Mouse (Mus musculus): Measurements from ENCODE around the gene Cyb5r4.
"Not testable (repeated sequence)": the region's sequence is repeated elsewhere in the genome, so short reads cannot be mapped to it uniquely, and the experiment has no call there.

The Cyb5r4 gene

DNA sequence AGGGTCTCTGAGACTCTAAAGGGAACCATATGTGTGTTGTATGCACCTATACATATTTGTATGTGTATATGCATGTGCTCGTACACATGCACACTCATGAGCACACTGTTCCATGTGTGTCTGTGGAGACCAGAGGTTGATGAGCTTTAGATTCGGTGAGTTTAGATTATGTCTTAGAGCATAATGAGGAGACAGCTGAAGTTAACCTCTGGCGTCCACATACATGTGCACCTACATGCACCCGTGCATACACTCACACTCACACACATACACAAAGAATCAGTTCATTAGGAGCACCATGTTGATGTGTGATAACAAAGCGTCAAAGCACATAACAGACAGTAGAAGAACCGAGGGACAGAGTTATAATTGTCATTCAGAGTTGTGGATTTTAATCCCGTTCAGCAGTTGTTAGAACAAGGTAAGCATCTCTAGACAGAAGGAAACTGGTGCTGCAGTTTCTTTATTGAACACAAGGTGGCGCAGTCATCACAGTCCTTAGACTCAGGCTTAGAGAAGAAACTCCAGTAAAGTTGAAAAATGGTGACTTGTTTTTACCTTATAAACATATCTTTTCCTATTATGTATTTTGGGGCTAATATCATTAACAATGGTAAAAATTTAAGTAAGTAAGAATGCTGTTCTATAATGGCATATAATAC, 5.7 kb downstream of the Cyb5r4 start:
- DNase-seq: peak; percentile 64

DNA sequence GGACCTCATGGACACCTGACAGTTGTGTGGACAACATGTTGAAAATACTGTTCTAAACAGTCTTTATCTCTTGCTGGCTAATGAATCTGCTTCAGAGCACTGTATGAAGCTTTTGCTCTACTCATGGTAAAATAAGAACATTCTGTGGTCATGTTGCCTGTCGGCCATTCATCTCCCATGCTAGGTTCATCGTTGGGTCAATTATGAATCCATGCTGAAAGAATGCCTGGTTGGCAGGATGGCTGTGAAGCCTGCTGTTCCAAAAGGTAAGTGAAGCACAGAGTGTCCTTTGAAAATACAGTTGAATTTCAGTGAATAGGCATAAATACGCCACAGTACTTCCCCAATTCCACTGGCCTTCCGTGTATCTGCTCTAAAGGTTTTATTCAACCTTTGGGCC, 10.4 kb downstream of the Cyb5r4 start:
- DNase-seq: no peak

DNA sequence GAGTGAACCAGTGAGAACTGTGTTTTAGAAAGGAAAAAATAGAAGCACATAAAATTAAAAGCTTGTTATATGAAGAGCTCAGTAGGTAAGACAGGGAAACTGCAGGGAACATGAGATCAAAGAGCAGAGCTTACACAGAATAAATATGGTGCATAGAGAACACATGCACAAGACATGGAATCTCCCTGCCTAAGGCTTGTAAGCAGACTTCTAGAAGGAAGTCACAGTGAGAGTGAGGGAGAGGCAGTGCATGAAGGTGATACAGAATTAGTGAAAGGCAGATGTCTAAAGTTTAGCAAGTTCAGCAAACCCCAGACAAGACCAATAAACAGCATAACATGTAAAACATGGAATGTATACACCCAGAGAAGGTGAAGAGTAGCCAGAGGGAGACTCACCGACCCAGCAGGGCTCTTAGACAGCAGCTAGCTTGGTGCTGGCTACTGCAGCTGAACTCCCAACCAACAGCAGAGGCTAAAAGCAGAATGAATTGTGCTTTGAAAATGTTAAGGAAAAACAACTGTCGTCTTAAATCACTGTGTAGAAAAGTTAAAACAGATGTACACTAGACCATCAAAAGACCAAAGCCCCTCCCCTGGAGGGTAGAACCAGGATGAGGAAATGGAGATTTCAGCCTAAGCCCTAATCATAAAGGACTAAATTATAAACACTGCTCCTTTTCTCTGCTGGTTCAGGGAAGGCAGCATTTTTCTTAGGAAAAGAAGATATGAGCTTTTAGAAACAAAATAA, 13.2 kb downstream of the Cyb5r4 start:
- no peak for DNase-seq

DNA sequence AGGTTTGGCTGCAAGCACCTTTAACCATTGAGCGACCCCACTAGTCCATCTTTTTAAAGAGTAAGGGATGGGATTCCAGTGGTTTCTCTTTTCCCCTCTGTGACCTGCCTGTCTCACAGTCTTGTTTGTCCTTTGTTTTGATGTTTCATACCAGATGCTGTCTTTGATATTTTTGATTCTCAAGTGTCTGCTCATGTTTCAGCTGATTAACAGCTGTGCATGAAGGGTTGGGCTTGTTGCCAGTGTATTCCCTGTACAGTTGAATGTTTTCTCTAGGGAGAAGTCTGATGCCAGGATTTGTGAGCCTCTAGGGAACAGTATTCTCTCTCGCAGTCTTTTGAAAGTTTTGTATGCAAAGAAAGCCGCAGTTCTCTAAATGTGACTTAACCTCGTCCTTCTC, 27.6 kb downstream of the Cyb5r4 start:
- no peak for DNase-seq

- DNase-seq: peak; percentile 7
These were observed 33.9 kb downstream of the Cyb5r4 start for GRCm38 (mm10) chr9:87055547-87056235.

DNA sequence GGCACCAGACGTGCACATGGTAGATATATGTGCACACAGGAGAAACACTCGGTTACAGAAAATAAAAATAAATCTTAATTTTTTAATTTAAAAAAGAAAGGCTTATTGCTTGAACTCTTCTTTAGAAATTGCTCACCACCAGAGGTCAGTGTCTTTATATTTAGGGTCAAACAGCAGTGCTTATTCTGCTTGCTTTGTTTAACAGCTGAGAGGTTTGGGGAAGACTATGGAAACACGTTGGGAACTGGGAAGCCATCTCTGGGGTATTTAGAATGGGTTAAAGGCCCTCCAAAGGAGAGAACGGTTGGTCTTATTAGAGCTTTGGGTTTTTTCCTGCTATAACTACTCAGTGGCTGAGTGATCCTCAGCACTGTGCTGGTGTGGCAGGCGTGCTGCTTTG, 40.5 kb downstream of the Cyb5r4 start:
- DNase-seq: no peak

GRCm38 (mm10) chr9:87068160-87068559, 46.3 kb downstream of the Cyb5r4 start:
- no peak for DNase-seq

DNA sequence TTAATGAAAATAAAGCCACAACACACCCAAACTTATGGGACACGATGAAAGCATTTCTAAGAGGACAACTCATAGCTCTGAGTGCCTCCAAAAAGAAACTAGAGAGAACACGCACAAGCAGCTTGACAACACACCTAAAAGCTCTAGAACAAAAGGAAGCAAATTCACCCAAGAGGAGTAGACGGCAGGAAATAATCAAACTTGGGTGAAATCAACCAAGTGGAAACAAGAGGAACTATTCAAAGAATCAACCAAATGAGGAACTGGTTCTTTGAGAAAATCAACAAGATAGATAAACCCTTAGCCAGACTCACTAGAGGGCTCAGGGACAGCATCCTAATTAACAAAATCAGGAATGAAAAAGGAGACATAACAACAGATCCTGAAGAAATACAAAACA, 49.8 kb downstream of the Cyb5r4 start:
- DNase-seq: not testable (repeated sequence)

DNA sequence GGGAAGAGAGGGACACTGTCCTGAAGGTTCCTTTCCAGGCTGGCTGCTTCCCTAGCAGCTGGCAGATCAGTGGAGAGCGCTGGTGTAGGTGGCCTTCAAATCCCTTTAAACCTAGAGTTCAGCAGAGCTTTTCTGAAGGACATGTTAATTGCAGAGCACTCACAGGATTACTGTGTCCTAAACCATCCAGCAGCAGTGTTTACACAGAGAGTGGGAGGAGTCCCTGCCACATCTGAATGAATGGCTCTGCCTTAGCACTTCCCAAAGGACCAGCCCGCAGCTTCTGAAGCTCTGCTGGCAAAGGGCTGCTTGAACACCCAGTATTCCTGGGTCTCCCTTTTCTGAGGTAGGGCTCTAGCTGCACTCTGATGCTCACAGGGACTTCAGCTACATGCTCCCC, 56.1 kb downstream of the Cyb5r4 start:
- no peak for DNase-seq

- DNase-seq: no peak
These were observed 57.7 kb downstream of the Cyb5r4 start for GRCm38 (mm10) chr9:87079511-87079910.

GRCm38 (mm10) chr9:87086991-87087390, 65.2 kb downstream of the Cyb5r4 start:
- DNase-seq: no peak

DNA sequence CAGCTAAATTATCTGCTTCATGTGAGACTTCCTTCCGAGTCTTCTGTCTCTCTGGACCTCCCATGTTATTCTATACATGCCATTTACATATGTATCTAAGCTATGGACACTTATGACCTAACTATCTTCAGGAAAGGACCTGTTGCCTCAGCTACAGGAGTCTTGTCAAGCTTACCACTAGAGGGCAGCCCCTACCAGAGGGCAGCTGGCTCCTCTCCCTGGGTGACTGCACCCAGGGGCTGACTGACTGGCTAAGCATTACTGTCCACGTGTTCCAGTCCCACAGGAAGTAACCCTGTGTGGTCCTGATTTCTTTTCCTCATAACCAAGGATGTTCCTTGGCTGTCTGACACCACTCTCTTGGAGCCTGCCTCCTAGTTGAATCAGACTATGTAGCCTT, 76.2 kb downstream of the Cyb5r4 start:
- DNase-seq: peak; percentile 20

- DNase-seq: no peak
These were observed 93.2 kb downstream of the Cyb5r4 start for GRCm38 (mm10) chr9:87115019-87115418.

DNA sequence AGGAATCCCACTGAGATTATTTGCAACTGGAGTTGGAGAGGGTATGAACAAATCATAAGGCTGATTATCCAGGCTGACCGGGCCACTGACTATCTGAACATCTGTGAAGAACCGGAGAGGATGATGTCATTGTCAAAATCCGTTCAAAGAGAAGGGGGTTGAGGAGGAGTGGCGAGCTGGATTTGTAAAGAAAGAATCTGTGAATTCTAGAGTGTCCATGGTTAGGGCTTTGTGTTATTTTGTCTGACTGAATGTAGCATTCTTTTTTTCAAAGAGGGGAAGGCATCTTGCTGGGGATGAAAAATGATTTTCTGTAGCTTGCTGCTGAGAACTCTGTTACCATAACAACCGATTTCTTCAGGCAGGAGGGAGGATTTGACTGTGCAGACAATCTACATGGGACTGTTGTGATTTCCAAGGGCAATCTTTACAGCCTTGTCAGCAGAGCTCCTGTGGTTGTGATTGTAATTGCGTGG, 93.7 kb downstream of the Cyb5r4 start:
- DNase-seq: no peak

- no peak for DNase-seq
These were observed 94.2 kb downstream of the Cyb5r4 start for GRCm38 (mm10) chr9:87115978-87116377.

- no peak for DNase-seq
These were observed 97.2 kb downstream of the Cyb5r4 start for GRCm38 (mm10) chr9:87118996-87119395.

DNA sequence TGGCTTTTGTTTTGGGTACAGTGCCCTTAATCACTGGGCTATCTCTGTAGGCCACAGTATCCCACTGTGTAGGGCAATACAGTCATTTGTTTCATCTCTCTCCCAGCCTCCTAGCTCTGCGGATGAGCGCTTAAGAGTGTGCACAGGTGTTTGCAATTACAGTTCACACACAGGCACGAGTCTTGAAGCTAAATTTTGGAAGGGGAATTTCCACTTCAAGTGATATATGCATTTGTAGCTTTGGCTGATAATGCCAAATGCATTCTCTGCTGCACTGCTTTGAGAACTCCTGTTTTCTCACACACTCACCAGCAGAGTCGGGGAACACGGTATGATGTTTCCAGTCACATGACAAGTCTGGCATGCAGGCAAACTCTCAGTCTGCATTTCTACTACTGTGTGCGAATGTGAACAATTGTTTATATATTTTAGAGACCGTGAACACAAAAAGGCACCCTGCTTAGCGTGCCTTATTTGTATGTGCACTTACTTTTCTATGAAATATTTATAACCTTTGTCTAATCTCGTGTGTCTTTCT, 100.2 kb downstream of the Cyb5r4 start:
- DNase-seq: no peak

GRCm38 (mm10) chr9:87127046-87127445, 105.2 kb downstream of the Cyb5r4 start:
- DNase-seq: not testable (repeated sequence)
